Mouse (Mus musculus) lung, adult 18-20 months (tissue): ENCODE data around the gene Pear1.
A peak's percentile ranks its signal among the peaks of the same experiment; 100 is the strongest.
"Not testable (repeated sequence)": the region's sequence is repeated elsewhere in the genome, so short reads cannot be mapped to it uniquely, and the experiment has no call there.

Source experiments
- DNase-seq, 2 experiments: peaks; one replicate each; pipeline ENCODE4 v3.0.0; 2022; ENCODE audit warnings: mixed read lengths in 2 of 2

The Pear1 gene

DNA sequence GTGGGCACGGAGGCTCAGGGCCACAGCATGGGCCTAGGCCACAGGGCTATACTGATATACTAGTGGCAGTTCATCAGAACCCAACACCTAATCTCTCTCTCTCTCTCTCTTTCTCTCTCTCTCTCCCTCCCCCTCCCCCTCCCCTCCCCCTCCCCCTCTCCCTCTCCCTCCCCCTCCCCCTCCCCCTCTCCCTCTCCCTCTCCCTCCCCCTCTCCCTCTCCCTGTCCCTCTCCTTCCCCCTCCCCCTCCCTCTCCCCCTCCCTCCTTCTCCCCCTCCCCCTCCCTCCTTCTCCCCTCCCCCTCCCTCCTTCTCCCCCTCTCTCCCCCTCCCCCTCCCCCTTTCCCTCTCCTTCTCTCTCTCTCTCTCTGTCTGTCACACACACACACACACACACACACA lies at the start of gene Pear1:
Gene Pear1 (minus strand): TSS at position 101 of the 400 bp plus-strand sequence.
- not testable (repeated sequence) for DNase-seq

DNA sequence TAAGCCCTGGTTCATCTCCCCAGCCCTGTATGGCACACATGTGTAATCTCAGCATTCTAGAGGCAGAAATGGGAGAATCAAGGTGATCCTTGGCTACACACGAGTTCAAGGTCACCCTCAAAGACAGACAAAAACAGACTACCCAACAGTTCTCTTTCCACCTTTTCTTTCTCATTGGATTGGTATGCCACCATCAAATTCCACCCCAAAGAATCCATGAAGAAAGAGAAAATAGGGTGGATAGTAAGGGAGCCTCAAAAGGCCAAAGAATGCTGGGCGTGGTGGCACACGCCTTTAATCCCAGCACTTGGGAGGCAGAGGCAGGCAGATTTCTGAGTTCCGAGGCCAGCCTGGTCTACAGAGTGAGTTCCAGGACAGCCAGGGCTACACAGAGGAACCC lies 40.0 kb upstream of the Pear1 start:
- DNase-seq: not testable (repeated sequence)

DNA sequence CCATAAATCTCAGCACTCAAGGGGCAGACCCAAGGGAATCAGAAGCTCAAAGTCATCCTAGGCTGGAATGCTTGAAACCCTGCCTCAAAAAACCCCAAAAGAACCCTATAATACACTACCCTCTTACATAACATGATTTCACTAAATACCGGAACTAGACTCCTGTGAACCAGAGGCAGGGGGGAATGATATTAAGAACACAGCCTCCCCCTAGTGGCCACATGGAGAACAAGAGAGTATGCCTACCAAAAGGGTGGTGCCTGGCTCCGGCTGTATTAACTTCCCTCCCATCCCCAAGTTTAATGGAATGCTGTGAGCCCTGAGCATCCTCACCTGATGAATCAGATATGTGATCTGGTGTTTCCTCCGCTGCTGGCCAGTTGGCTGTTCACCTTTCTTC lies 35.7 kb upstream of the Pear1 start:
- DNase-seq: peak; percentile 61 to 62

DNA sequence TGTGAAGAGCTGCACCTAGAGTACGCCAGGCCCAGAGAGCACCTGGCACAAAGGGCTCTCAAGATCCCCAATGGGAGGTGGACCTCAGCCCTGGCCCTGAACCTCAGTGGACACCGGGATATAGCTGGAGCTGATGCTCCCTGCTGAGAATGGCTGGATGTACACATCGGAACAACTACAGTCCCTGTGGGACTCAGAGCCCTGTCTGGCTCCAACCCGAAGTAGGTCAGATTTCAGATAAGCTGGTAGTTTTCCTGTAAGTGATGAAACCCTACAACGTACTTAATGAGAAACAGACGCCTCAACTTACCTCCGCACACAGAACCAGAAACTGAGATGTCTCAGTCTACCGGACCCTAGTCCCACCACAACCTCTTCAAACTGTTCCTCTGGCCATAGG lies 33.6 kb upstream of the Pear1 start:
- DNase-seq: no peak

DNA sequence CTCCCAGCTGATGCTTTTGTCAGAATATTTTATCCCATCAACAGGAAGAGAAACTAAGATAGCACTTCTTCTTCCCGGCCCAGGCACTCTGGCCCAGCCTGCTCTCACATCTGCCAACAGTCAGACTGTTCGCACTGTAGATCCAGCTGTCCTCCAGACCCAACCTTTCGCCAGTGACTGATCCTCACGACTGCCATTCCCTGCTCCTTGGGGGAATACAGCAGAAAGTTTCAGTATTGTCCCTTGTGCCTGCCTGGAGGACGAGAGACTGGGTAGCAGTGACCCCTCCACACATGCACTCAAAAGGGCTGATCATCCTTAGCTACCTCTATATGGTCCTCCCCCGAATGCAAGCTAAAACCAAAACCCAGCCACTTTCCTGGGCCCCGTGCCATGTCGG lies 31.8 kb upstream of the Pear1 start:
- no peak for DNase-seq

DNA sequence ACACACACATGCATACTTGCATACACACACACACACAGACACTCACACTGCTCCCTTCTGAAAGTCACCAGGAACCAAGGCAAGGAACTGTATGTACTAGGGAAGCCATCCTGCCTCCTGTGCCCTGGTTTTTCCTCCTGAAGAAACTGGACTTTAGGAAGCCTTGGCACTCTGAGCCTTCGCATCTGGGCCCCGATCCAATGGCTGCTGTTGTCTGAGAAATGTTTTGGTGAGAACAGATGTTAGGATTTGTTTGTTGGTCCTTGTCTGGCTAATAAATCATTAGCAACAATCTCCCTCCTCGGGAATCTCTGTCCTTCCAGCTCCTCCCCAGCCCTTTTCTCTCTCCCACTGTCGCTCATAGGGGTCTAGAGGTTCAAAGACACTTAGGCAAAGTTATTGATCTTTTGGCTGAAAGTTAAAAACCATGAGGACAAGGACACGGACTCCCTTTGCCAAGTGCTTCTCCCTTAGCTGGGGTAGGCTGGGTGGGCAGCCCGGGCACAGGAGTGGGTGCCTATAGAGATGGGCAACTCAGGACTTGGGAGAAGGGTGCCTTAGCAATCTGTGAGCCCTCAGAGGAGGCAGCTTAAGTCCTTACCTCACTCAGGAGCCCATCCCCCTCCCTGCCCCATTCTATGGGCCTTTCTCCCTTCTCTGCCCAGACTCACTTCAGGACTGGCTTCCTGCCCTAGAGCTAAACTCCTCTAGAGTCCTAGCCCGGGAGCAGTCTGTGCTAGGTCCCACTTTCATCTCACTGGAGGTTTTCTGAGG lies 30.9 kb upstream of the Pear1 start:
- DNase-seq: no peak

DNA sequence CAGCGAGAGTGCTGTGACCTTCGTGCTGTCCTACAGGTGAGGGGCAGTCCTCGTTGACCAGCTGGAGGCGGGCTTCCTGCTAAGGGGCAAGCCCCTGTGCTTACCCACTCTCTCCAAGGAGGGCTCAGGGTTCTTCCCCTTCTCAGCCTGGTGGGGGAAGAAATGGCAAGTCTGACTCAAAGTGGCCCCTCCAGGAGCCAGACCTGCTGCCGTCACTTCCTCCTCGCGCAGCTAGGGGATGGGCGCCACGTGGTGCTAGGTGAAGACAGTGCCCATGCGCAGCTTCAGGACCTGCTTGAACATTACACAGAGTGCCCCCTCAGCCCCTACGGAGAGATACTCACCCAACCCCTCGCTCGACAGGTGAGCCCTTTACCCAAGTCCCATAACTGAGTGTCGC lies 25.0 kb upstream of the Pear1 start:
- no peak for DNase-seq

DNA sequence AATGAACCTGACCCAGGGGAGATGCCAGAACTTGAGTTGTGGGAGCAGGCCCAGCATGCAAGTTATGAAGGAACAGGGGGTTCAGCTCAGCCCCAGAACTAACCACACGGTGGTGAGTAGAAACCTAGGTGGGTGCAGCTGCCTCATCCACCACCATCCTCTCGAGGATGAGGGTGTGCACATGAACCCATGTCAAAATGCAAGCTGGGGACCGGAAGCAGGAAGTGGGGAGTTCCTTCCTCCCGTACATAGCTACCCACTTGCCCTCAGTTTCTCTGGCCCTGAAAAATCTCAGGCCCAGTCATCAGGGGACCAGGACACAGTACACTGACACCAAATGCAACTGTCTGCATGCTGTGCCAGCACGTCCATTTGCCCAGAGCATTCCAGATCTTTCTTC lies 23.6 kb upstream of the Pear1 start:
- no peak for DNase-seq

DNA sequence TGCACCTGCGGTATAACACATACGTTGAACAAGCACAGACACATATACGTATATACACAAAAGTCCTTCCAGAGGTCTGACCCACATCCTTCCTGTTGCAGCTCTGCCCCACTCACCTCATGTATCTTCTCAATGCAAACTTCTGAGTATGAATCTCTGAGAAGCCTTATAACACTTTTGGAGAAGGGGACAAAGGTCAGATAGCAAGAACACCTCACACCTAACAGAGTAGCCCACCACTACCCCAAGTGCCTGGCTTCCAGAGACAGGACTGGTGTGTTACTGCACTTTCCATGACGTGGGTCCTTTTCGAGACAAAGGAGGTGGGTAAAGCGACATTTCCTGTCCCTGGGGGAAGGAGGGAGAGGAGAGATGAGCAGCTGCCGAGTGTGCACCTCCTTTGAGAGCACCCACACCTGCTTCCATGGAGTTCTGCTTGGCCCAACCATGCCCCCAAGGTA lies 22.6 kb upstream of the Pear1 start, which contains the start of gene Sh2d2a:
Gene Sh2d2a (plus strand): TSS at position 106 of the 461 bp plus-strand sequence.
- no peak for DNase-seq

DNA sequence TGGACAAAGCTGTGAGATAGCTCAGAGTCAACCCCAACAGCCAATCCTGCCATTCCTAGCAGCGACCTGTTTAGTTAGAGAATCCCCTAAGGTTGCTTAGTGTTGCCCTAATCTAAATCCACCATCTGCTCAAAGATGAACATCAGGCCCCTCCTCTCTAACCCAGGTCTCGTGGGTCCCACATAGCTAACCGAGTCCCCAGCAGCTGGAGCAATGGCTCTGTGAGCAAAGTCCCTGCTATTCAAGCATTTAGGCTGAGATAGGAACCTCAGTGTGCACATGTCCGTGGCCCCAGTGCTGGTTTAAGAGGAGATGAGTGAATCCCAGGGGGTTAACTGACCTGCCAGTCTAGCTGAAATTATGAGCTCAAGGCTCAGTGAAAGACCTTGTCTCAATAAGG lies 22.1 kb upstream of the Pear1 start:
- DNase-seq: no peak

DNA sequence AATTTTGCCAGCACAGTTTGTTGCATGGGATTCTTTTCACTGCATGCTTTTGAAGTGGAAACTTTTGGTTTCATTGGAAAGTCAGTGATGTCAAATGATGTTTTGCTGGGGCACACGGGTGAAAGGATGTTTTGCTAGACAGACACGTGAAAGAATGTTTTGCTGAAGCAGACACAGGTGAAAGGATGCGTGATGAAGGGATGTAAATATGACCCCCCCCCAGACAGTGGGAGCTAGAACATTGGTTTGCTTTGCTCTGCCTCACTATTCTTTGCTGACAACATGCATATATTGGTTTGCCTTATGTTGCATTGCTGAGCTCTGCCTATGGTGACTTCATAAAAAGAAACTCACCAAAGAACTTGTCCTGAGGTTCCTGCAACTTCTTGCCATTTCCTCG lies 20.9 kb upstream of the Pear1 start:
- no peak for DNase-seq

DNA sequence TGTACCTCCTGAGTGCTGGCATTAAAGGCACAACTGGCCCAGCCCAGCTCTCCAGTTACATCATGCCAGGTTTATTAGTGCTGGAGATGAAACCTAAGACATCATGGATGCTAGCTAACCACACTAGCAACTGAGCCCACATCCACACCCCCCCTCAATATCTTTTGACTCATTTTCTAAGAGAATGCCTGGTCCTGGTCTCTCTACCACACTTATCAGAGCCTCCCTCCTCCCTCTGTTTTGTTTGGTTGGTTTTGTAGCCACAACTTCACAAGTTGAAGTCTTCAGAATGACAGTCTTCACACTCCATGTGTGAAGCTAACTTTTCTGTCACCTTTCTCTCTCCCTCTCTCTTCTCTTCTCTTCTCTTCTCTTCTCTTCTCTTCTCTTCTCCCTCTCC lies 16.8 kb upstream of the Pear1 start:
- DNase-seq: no peak

DNA sequence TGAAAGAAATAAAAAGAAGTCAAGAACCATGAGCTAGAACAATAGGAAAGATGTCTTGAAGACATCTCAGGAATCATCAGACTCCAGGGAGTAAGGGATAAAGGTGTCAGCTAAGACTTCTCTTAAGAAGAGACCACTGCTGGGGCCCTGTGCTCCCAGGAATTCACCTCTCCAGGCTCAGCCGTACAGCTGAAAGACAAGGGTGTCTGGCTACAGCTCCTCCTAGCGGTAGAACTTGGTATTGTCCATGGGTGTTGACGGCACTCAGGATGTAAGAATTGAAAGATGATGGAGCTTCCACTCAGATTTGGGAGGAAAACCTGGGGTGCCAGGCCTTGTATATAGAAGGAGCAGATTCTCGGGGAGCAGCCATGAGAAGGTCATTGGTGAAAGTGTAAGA lies 14.5 kb upstream of the Pear1 start:
- DNase-seq: peak; percentile 58 to 67

DNA sequence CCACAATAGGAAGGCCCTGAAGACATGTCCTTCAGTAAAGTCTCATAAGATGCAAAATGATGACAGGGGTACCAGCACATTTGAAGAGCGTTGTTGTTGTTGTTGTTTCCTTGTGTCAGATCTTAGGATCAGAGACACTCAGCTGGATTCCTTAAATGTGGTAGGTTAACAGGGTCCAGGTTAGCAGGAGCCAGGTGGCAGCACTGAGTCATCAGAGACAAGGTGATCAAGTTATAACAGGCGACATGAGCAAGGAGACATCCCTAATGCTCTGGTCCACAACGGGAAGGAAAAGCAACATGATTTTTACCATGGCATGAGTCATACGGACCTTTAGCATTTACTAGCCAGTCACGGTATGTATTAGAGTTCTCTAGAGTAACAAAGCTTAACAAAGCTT lies 9.4 kb upstream of the Pear1 start:
- no peak for DNase-seq

DNA sequence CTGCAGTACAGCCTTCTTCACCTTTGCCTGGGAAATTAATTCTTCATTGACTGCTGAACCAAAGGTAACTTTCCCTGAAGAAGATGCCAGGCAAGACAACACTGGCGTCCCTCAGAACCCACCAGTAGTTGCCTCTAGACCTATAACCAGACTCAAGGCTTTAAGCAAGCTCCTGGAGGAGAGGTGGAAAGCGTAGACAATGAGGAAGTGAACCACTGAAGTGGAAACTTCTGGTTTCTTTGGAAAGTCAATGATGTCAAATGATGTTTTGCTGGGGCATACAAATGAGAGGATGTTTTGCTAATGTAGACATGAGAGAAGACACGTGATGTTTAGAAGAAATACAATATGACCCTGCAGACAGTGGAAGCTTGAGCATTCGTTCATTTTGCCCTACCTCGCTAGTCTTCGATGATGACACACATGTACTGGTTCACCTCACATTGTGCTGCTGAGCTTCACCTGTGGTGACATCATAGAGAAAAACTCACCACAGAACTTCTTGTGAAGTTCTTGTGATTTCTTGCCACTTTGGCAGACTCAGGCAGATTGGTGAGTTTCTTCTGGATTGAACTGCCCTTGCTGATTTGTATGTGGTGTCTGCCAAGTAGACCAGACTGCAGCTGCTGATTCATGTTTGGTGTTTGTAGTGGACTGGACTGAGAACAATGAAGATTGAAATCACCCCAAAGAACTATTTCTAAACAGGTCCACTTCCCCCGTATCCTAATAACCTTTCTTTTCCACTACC lies 8.2 kb upstream of the Pear1 start:
- DNase-seq: no peak

DNA sequence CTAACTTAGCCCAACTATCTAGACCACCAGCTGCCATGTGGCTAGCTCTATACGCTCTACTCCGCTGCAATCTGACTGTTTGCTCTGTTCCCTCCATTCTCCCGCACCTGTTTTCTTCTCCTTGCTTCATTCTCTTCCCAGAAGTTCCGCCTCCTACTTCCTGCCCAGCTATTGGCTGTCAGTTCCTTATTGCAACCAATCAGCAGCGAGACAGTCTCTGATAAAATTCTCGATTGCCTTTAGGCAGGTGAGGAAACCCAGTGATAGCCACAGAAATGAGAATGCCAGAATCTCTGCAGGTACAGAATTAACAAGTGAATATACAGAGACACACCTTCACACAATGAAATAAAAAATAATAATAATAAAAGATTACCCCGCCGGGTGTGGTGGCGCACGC lies 4.9 kb upstream of the Pear1 start:
- no peak for DNase-seq

DNA sequence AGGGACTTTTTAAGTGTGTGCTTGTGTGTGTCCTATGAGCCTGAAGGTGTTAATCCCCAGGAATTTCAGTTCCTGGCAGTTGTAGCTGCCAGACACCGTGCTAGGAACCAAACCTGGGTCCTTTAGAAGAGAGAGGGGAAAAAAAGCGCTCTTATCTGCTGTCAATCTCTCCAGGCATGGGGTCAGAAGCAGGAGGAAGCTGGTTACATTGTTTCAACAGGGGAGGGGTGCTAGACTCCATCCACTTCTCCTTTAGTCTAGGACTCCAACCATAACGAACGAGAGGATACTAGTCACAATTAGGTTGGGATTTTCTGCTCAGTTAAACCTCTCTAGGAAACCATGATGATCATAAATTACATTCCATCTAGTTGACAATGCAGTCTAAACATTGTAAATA lies 4.3 kb upstream of the Pear1 start:
- no peak for DNase-seq

DNA sequence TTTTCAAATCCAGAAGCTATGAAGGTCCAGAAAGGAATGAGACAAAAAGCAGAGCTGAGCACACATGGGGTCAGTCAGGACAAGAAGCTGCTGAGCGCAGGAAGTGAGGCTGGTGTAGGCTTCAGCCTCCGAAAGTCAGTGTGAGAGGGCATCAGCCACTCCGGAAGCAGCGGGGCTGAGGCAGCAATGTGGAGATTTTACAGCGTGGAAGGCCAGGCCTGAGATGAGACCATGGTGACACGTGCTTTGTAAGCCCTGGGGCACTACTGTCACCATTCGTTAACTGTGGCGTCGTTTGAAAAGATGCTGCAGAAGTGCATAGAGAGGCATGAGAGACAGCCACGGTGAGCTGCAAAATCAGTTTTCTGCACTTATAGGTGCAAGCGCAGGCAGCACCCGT lies 5.9 kb downstream of the Pear1 start:
- no peak for DNase-seq

DNA sequence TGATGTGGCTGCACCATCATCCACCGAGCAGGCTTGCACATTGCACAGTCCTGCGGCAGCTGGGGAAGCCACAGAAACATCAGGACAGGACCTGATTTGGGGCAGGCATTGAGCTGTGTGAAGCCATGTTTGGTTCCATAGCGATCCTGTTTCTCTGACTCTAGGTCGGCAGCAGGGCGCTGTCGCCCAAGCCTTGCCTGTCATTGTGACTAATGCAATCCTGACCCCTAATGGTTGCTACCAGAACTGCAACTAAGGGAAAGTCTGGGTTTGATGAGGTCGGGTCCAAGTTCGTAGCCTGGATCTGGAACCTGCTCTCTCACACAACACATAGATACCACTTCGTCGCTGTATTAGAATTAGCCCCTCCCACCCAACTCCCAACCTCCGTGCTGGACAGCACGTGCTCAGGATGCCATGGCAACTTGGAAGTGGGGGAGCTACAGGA lies 7.4 kb downstream of the Pear1 start:
- peak; percentile 47 to 68 for DNase-seq

DNA sequence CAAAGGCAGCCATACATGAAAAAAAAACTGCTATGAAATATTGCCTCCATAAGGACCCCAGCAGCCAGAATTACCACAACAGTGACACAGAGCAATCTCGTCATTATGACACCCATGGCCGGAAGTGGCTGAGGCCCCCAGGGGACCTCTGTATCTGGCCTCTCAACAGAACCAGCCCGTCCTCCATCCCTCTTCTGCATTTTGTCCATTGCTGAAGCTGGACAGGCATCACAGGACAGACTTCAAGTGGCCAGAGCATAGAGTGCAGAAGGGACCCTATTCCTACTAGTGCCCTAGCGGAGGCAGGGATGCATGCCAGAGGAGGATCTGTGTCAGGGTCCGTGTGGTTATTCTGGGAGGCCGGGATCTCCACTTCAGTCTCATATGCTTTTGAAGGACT lies 7.9 kb downstream of the Pear1 start:
- DNase-seq: no peak

DNA sequence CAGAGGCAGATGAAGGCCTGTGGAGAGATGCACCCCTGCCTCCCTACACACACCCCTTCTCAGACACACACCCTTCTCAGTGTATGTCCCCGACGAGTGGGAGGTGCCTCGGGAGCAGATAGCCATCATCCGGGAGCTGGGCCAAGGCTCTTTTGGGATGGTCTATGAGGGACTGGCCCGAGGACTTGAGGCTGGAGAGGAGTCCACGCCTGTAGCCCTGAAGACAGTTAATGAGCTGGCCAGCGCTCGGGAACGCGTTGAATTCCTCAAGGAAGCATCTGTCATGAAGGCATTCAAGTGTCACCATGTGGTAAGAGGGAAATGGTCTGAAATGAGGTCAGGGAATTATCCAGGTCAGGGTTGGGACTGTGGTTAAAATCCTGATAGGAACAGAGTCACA lies 11.2 kb downstream of the Pear1 start:
- no peak for DNase-seq

DNA sequence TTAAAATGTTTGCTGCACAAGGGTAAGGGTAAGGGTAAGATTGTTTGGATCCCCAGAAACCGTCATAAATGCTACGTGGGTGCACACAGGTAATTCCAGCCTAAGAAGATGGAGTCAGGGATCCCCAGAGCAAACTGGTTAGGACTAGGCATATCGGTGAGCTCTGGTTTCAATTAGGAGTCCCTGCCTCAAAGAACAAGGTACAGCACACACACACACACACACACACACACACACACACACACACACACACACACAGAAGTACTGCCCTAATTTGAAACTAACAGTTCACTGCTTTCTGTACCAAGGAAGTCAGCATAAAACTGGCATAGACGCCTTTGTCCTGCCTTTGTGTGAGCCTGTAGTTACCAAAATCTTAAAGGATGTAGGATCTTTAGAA lies 11.7 kb downstream of the Pear1 start:
- DNase-seq: no peak

DNA sequence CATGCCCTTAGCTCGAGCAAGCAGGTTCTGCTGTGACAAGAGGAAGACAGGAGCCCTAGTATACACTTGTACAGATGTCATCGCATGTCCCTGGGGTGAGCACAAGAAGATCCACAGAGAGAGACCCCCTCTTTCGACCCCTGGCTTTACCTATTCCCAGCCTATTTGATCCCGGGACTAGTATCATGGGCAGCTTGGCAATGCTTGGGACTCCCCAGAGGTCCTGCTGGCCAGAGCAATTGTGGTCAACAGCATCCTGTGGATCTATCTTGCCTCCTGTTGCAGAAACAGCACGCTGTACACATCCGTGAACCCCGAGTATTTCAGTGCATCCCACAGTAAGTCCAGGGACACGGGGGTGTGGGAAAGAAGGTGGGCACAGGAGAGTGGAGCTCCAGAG lies 12.8 kb downstream of the Pear1 start:
- DNase-seq: no peak

DNA sequence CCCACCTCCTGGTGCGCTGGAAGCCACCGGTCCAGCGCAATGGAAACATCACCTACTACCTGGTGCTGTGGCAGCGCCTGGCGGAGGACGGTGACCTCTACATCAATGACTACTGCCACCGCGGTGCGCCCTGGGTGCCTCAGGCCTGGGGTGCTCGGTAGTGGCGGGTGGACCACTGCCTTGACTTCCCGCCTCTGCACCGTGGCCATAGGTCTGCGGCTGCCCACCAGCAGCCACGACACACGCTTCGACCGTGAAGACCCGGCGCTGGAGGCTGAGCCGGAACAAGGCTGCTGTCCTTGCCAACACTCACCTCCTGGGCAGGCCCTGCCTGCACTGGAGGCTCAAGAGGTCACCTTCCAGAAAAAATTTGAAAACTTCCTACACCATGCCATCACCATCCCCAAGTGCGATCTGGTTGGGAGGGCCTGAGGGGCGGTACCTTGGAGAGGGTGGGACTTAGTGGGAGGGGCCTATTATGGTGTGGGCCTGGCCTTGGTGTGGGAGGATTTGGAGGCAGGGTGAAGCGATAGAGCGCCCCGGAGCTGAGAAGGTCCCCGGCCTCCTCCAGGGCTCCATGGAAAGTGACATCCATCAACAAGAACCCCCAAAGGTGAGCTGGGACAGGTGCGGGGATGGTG lies 14.7 kb downstream of the Pear1 start:
- no peak for DNase-seq
